Mouse (Mus musculus): ENCODE measurements around the gene Itgb5. TPM values are rescaled to one million over a fixed set of nuclear protein-coding genes. Genes with fewer than 3 reads are reported as not detected.

Itgb5 gene
- total and polyA plus RNA-seq, 3 experiments, result 0.85 to 20.1 (median 1.8) TPM

- no peak for TF ChIP-seq CHD1 (IDR thresholded peaks at IDR 0.05; ENCODE audit: low read depth, low read length)
- no peak for TF ChIP-seq NRF1 (IDR thresholded peaks at IDR 0.05; ENCODE audit: low read depth, low read length)
- TF ChIP-seq POLR2A (IDR thresholded peaks at IDR 0.05; ENCODE audit: low read depth, low read length), result no peak
- no peak for TF ChIP-seq TBP (conservative IDR thresholded peaks at IDR 0.05; ENCODE audit: low read depth, low read length)
- TF ChIP-seq JUN (IDR thresholded peaks at IDR 0.05; ENCODE audit: insufficient read depth, low read depth, low read length), result no peak
- TF ChIP-seq SMC3 (IDR thresholded peaks at IDR 0.05; ENCODE audit: low read depth, low read length), result no peak
- TF ChIP-seq CTCF (conservative IDR thresholded peaks at IDR 0.05 in 1 of 2, IDR thresholded peaks at IDR 0.05 in 1 of 2; ENCODE audit: low read depth in 2 of 2, low read length in 2 of 2), result no peak
- no peak for TF ChIP-seq E2F4 (IDR thresholded peaks at IDR 0.05; ENCODE audit: insufficient replicate concordance, low read depth, low read length)
- TF ChIP-seq NELFE (IDR thresholded peaks at IDR 0.05; ENCODE audit: low read depth, low read length), result no peak
- no peak for TF ChIP-seq BHLHE40 (IDR thresholded peaks at IDR 0.05; ENCODE audit: low read depth, low read length)
- no peak for TF ChIP-seq MAFK (IDR thresholded peaks at IDR 0.05; ENCODE audit: insufficient replicate concordance, low read length)
- no peak for TF ChIP-seq RCOR1 (conservative IDR thresholded peaks at IDR 0.05; ENCODE audit: low read depth, low read length)
- TF ChIP-seq MAX (IDR thresholded peaks at IDR 0.05; ENCODE audit: low read length), result no peak
- no peak for TF ChIP-seq MEF2A (IDR thresholded peaks at IDR 0.05; ENCODE audit: borderline replicate concordance, low read depth, low read length)
- TF ChIP-seq SIN3A (IDR thresholded peaks at IDR 0.05; ENCODE audit: low read length), result no peak
- TF ChIP-seq JUND (conservative IDR thresholded peaks at IDR 0.05; ENCODE audit: low read depth, low read length), result no peak
- in situ Hi-C loops (cut with MboI; ENCODE audit: low pct_ligation_motif_present, low pct_unique_long_range_greater_than_20kb, low sequenced_read_pairs) (no loop called here), dilution Hi-C loops (cut with MboI; ENCODE audit: extremely low pct_ligation_motif_present, extremely low pct_unique_long_range_greater_than_20kb, low sequenced_read_pairs) (no loop called here)
- no peak overlapping the region for H3K4me3 ChIP-seq (replicated peaks in 1 of 3; ENCODE audit: low read depth in 2 of 3, low read length in 2 of 3, poor library complexity in 1 of 3)
- DNase-seq (ENCODE audit: extremely low read depth), result no peak
- no peaks in the 10 kb centered on the region for H3K4me1 ChIP-seq (ENCODE audit: control insufficient read depth in 1 of 2, insufficient read depth in 2 of 2)
- H3K36me3 ChIP-seq (replicated peaks in 1 of 2; ENCODE audit: control insufficient read depth in 1 of 2, insufficient read depth in 1 of 2, low read length in 1 of 2), result no peaks in the 10 kb centered on the region
- no peak overlapping the region for H3K4me2 ChIP-seq (ENCODE audit: insufficient read depth, low read depth, poor library complexity, severe bottlenecking)
- H3K27ac ChIP-seq (ENCODE audit: insufficient read depth, low read depth), result no peak overlapping the region
- no peak overlapping the region for H3K9ac ChIP-seq (ENCODE audit: insufficient read depth, low read depth)
- peaks cover 17% of the 10 kb centered on the region for H3K27me3 ChIP-seq (replicated peaks)
- peaks cover 2% of the 10 kb centered on the region for H3K9me3 ChIP-seq (replicated peaks; ENCODE audit: low read length)
- no peaks in the 10 kb centered on the region for H3K79me2 ChIP-seq (replicated peaks; ENCODE audit: control insufficient read depth, extremely low read depth, insufficient read depth, poor library complexity, severe bottlenecking)
Measured at GRCm38 (mm10) chr16:33937567-33937966, 108.1 kb downstream of the Itgb5 start.

- dilution Hi-C loops (cut with MboI; ENCODE audit: extremely low pct_ligation_motif_present, extremely low pct_unique_long_range_greater_than_20kb, low sequenced_read_pairs) (no loop called here), in situ Hi-C loops (cut with MboI; ENCODE audit: low pct_ligation_motif_present, low pct_unique_long_range_greater_than_20kb, low sequenced_read_pairs) (no loop called here)
- Histone ChIP-seq H3K27me3 (replicated peaks) (peaks cover 10% of the 10 kb centered on the region), H3K79me2 (replicated peaks; ENCODE audit: control insufficient read depth, extremely low read depth, insufficient read depth, poor library complexity, severe bottlenecking) (no peaks in the 10 kb centered on the region), H3K9me3 (replicated peaks; ENCODE audit: low read length) (peaks cover 2% of the 10 kb centered on the region), H3K4me2 (ENCODE audit: insufficient read depth, low read depth, poor library complexity, severe bottlenecking) (no peak overlapping the region), H3K36me3 (replicated peaks in 1 of 2; ENCODE audit: control insufficient read depth in 1 of 2, insufficient read depth in 1 of 2, low read length in 1 of 2) (no peaks in the 10 kb centered on the region), H3K27ac (ENCODE audit: insufficient read depth, low read depth) (no peak overlapping the region), H3K4me3 (replicated peaks in 1 of 3; ENCODE audit: low read depth in 2 of 3, low read length in 2 of 3, poor library complexity in 1 of 3) (no peak overlapping the region), H3K4me1 (ENCODE audit: control insufficient read depth in 1 of 2, insufficient read depth in 2 of 2) (no peaks in the 10 kb centered on the region), H3K9ac (ENCODE audit: insufficient read depth, low read depth) (no peak overlapping the region)
- DNase-seq (ENCODE audit: extremely low read depth), result no peak
- TF ChIP-seq ZNF384 (IDR thresholded peaks at IDR 0.05; ENCODE audit: low read depth, low read length) (no peak), ZMIZ1 (IDR thresholded peaks at IDR 0.05; ENCODE audit: low read depth, low read length) (no peak), RCOR1 (conservative IDR thresholded peaks at IDR 0.05; ENCODE audit: low read depth, low read length) (no peak), ELF1 (IDR thresholded peaks at IDR 0.05; ENCODE audit: low read depth, low read length) (no peak), ETS1 (conservative IDR thresholded peaks at IDR 0.05; ENCODE audit: low read depth, low read length) (no peak), CTCF (conservative IDR thresholded peaks at IDR 0.05 in 1 of 2, IDR thresholded peaks at IDR 0.05 in 1 of 2; ENCODE audit: low read depth in 2 of 2, low read length in 2 of 2) (no peak), NRF1 (IDR thresholded peaks at IDR 0.05; ENCODE audit: low read depth, low read length) (no peak), POLR2A (IDR thresholded peaks at IDR 0.05; ENCODE audit: low read depth, low read length) (no peak), USF2 (conservative IDR thresholded peaks at IDR 0.05; ENCODE audit: low read depth, low read length) (no peak), GABPA (IDR thresholded peaks at IDR 0.05; ENCODE audit: insufficient replicate concordance, low read depth, low read length) (no peak), ZC3H11A (IDR thresholded peaks at IDR 0.05; ENCODE audit: low read depth, low read length) (no peak), POLR2AphosphoS2 (IDR thresholded peaks at IDR 0.05; ENCODE audit: low read depth, low read length) (no peak), IRF4 (IDR thresholded peaks at IDR 0.05; ENCODE audit: low read depth, low read length) (no peak), MXI1 (IDR thresholded peaks at IDR 0.05; ENCODE audit: low read depth, low read length) (no peak), UBTF (IDR thresholded peaks at IDR 0.05; ENCODE audit: low read depth, low read length) (no peak), EP300 (IDR thresholded peaks at IDR 0.05; ENCODE audit: low read length) (no peak)
Measured at GRCm38 (mm10) chr16:33938311-33939132, 109.1 kb downstream of the Itgb5 start.

Measured in CH12.LX (cell line).